Mouse (Mus musculus): ENCODE measurements at regions not wholly inside any gene's neighbourhood (a gene's known extent, or its start where the extent isn't known, plus 50 kb on each side); places are given as distances from the start of the nearest gene placed in this dataset.

GRCm38 (mm10) chr9:48059549-48060165 is 102.2 kb upstream of the Nxpe4 start:
- Histone ChIP-seq H3K27me3 (ENCODE audit: control insufficient read depth in 1 of 2, insufficient read depth in 2 of 2, low read length in 2 of 2) (no peaks in the 10 kb centered on the region), H3K36me3 (ENCODE audit: control insufficient read depth in 1 of 2, insufficient read depth in 2 of 2, low read length in 2 of 2) (no peaks in the 10 kb centered on the region), H3K9ac (ENCODE audit: control insufficient read depth, low read depth, low read length, poor library complexity, severe bottlenecking) (no peak overlapping the region), H3K9me3 (replicated peaks; ENCODE audit: insufficient read depth, low read length) (no peaks in the 10 kb centered on the region), H3K4me3 (ENCODE audit: control insufficient read depth in 1 of 2, insufficient read depth in 1 of 2, low read depth in 2 of 2, low read length in 2 of 2) (no peak overlapping the region), H3K79me2 (ENCODE audit: control insufficient read depth, insufficient read depth, low read length, poor library complexity) (no peaks in the 10 kb centered on the region), H3K4me1 (ENCODE audit: control insufficient read depth in 1 of 2, insufficient read depth in 2 of 2, low read length in 2 of 2) (no peaks in the 10 kb centered on the region), H3K27ac (ENCODE audit: control insufficient read depth, low read depth, low read length) (no peak overlapping the region)
- DNase-seq (ENCODE audit: low read depth, low spot score) = no peak
- no peak for TF ChIP-seq MEF2A (IDR thresholded peaks at IDR 0.05; ENCODE audit: extremely low read depth, insufficient replicate concordance, low read depth, low read length, poor library complexity, severe bottlenecking)

GRCm38 (mm10) chr9:48060996-48061395 is 100.8 kb upstream of the Nxpe4 start:
- Histone ChIP-seq H3K27ac (ENCODE audit: control insufficient read depth, low read depth, low read length) (no peak overlapping the region), H3K4me1 (ENCODE audit: control insufficient read depth in 1 of 2, insufficient read depth in 2 of 2, low read length in 2 of 2) (no peaks in the 10 kb centered on the region), H3K9me3 (replicated peaks; ENCODE audit: insufficient read depth, low read length) (no peaks in the 10 kb centered on the region), H3K79me2 (ENCODE audit: control insufficient read depth, insufficient read depth, low read length, poor library complexity) (no peaks in the 10 kb centered on the region), H3K36me3 (ENCODE audit: control insufficient read depth in 1 of 2, insufficient read depth in 2 of 2, low read length in 2 of 2) (no peaks in the 10 kb centered on the region), H3K27me3 (ENCODE audit: control insufficient read depth in 1 of 2, insufficient read depth in 2 of 2, low read length in 2 of 2) (no peaks in the 10 kb centered on the region), H3K9ac (ENCODE audit: control insufficient read depth, low read depth, low read length, poor library complexity, severe bottlenecking) (no peak overlapping the region), H3K4me3 (ENCODE audit: control insufficient read depth in 1 of 2, insufficient read depth in 1 of 2, low read depth in 2 of 2, low read length in 2 of 2) (no peak overlapping the region)
- DNase-seq (ENCODE audit: low read depth, low spot score) = no peak
- TF ChIP-seq MXI1 (IDR thresholded peaks at IDR 0.05; ENCODE audit: low read depth, low read length) (no peak), MEF2A (IDR thresholded peaks at IDR 0.05; ENCODE audit: extremely low read depth, insufficient replicate concordance, low read depth, low read length, poor library complexity, severe bottlenecking) (no peak), USF2 (IDR thresholded peaks at IDR 0.05; ENCODE audit: borderline replicate concordance in 1 of 2, insufficient read depth in 1 of 2, low read depth in 1 of 2, low read length in 2 of 2) (no peak), USF1 (IDR thresholded peaks at IDR 0.05; ENCODE audit: low read depth, low read length) (no peak), CHD2 (IDR thresholded peaks at IDR 0.05; ENCODE audit: low read length) (no peak), CTCF (IDR thresholded peaks at IDR 0.05 in 2 of 3, conservative IDR thresholded peaks at IDR 0.05 in 1 of 3; ENCODE audit: control insufficient read depth in 1 of 3, insufficient read depth in 1 of 3, low read depth in 2 of 3, low read length in 3 of 3, poor library complexity in 1 of 3, severe bottlenecking in 1 of 3) (no peak), NELFE (IDR thresholded peaks at IDR 0.05; ENCODE audit: low read depth, low read length) (no peak), TCF12 (IDR thresholded peaks at IDR 0.05; ENCODE audit: low read depth, low read length) (no peak), ZNF384 (IDR thresholded peaks at IDR 0.05; ENCODE audit: low read depth, low read length) (no peak), POLR2AphosphoS5 (IDR thresholded peaks at IDR 0.05; ENCODE audit: borderline replicate concordance, low read depth, low read length) (no peak), ZKSCAN1 (IDR thresholded peaks at IDR 0.05; ENCODE audit: low read depth, low read length) (no peak), KAT2A (conservative IDR thresholded peaks at IDR 0.05; ENCODE audit: low read depth, low read length) (no peak), POLR2AphosphoS2 (IDR thresholded peaks at IDR 0.05; ENCODE audit: low read length) (no peak), ZMIZ1 (IDR thresholded peaks at IDR 0.05; ENCODE audit: low read depth, low read length) (no peak)
